In the genomic region with DNA sequence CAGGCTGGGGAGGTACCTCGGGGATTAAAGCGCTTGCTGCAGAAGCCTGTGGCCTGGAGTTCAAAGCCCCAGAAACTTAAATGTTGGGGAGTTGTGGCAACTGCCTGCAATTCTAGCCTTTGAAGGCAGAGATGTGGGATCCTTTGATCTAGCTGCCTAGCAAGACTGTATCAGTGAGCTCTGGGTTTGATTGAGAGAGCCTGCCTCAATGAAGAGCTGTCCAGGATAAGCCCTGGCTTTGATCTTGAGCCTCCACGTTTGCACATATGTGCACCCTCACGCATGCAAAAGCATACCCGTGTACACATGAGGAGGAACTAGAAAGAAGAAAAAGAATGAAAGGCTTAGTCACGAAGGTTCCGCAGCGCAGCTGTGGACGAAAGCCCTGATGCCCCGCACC, we compare ENCODE assay signal across 13 mouse cellular contexts. TPM values are rescaled to one million over a fixed set of nuclear protein-coding genes. Genes with fewer than 3 reads are reported as not detected.
DNase-seq lines count a peak whose midpoint lies in the region; ATAC-seq and TF ChIP-seq lines count a peak whose summit lies in the region.
"Had no signal": no experiment of that assay in that cellular context is flagged by ENCODE, and none has a peak within 500 bp of the region (broad histone marks: within the 10 kb centered on the region; RNA-seq: fewer than 3 reads in every experiment).

No protein-coding gene starts in this region.

- no peak overlapping the region for H3K27ac ChIP-seq in embryonic facial prominence, embryonic 14.5 days (replicated peaks; ENCODE audit: low read depth, low read length)
- H3K27ac ChIP-seq in midbrain, postnatal 0 days (ENCODE audit: low read depth, low read length) = no peak overlapping the region
- H3K27ac ChIP-seq: gastrocnemius, adult 2 months had no signal

- H3K4me1 ChIP-seq in E14TG2a.4 (replicated peaks; ENCODE audit: low read depth, low read length) = peaks cover 24% of the 10 kb centered on the region
- H3K4me1 ChIP-seq in embryonic facial prominence, embryonic 14.5 days (ENCODE audit: control insufficient read depth, insufficient read depth, low read length) = no peaks in the 10 kb centered on the region
- no peaks in the 10 kb centered on the region for H3K4me1 ChIP-seq in midbrain, postnatal 0 days (ENCODE audit: insufficient read depth, low read length)

- WGBS in embryonic facial prominence, embryonic 14.5 days = 61% methylated on average over 10 of the region's 10 CpGs
- WGBS in midbrain, postnatal 0 days = 48% methylated on average over 10 of the region's 10 CpGs

- no peaks in the 10 kb centered on the region for H3K36me3 ChIP-seq in E14TG2a.4 (ENCODE audit: insufficient read depth, low read length)
- no peaks in the 10 kb centered on the region for H3K36me3 ChIP-seq in embryonic facial prominence, embryonic 14.5 days (ENCODE audit: control insufficient read depth, insufficient read depth, low read length)
- H3K36me3 ChIP-seq in midbrain, postnatal 0 days (ENCODE audit: insufficient read depth, low read length) = no peaks in the 10 kb centered on the region
- H3K36me3 ChIP-seq: heart, embryonic 12.5 days had no signal

- peak overlapping the region; percentile 68 for H3K4me3 ChIP-seq in E14TG2a.4 (replicated peaks; ENCODE audit: low read length)
- H3K4me3 ChIP-seq in embryonic facial prominence, embryonic 14.5 days (ENCODE audit: low read depth, low read length) = no peak overlapping the region
- no peak overlapping the region for H3K4me3 ChIP-seq in midbrain, postnatal 0 days (ENCODE audit: low read depth, low read length)
- H3K4me3 ChIP-seq: gastrocnemius, adult 2 months; heart, embryonic 12.5 days; megakaryocyte, embryonic 14.5 days had no signal

- no peak overlapping the region for H3K4me2 ChIP-seq in embryonic facial prominence, embryonic 14.5 days (ENCODE audit: low read depth, low read length)
- H3K4me2 ChIP-seq in midbrain, postnatal 0 days (ENCODE audit: low read depth, low read length, poor library complexity, severe bottlenecking) = no peak overlapping the region
- H3K4me2 ChIP-seq: heart, embryonic 12.5 days had no signal

- H3K9me3 ChIP-seq in E14TG2a.4 (ENCODE audit: low read length) = no peaks in the 10 kb centered on the region
- no peaks in the 10 kb centered on the region for H3K9me3 ChIP-seq in embryonic facial prominence, embryonic 14.5 days (ENCODE audit: control insufficient read depth, low read length)
- H3K9me3 ChIP-seq in midbrain, postnatal 0 days (ENCODE audit: low read length) = no peaks in the 10 kb centered on the region
- H3K9me3 ChIP-seq: heart, embryonic 12.5 days; megakaryocyte, embryonic 14.5 days had no signal

- ATAC-seq in embryonic facial prominence, embryonic 14.5 days (ENCODE audit: low read depth) = no peak
- 0 out of 2 replicates have a peak, but pooled peaks have one; percentile 52 for ATAC-seq in midbrain, postnatal 0 days (ENCODE audit: low FRiP score)
- ATAC-seq: inflammation-experienced regulatory T-cells, adult 6 months had no signal

- H3K27me3 ChIP-seq in E14TG2a.4 (ENCODE audit: insufficient read depth, low read length) = no peaks in the 10 kb centered on the region
- no peaks in the 10 kb centered on the region for H3K27me3 ChIP-seq in embryonic facial prominence, embryonic 14.5 days (replicated peaks; ENCODE audit: control insufficient read depth, insufficient read depth, low read length)
- no peaks in the 10 kb centered on the region for H3K27me3 ChIP-seq in midbrain, postnatal 0 days (ENCODE audit: insufficient read depth, low read length)
- H3K27me3 ChIP-seq: heart, embryonic 12.5 days had no signal

- H3K9ac ChIP-seq in embryonic facial prominence, embryonic 14.5 days (ENCODE audit: low read depth, low read length) = no peak overlapping the region
- no peak overlapping the region for H3K9ac ChIP-seq in midbrain, postnatal 0 days (replicated peaks; ENCODE audit: low read length, poor library complexity, severe bottlenecking)
- H3K9ac ChIP-seq: heart, embryonic 12.5 days had no signal

- DNase-seq in embryo, embryonic 10 days (ENCODE audit: low spot score) = peak; percentile 51
- DNase-seq in embryo, embryonic 9.5 days (ENCODE audit: extremely low spot score) = no peak
- peak; percentile 42 for DNase-seq in embryonic facial prominence, embryonic 14.5 days (ENCODE audit: low spot score)
- DNase-seq in midbrain, postnatal 0 days (ENCODE audit: low spot score) = peak; percentile 48
- no peak for DNase-seq in spleen, postnatal 10 days (ENCODE audit: low spot score in 2 of 2)
- no peak for DNase-seq in ovary, postnatal 14 days (ENCODE audit: low spot score)
- DNase-seq in urinary bladder, postnatal 36 days (ENCODE audit: low spot score in 2 of 2) = no peak
- DNase-seq: cerebellum, postnatal 10 days; gastrocnemius, adult 2 months had no signal

- TF ChIP-seq CTCF in E14TG2a.4 (conservative IDR thresholded peaks at IDR 0.05; ENCODE audit: low read length) = no peak
- TF ChIP-seq CTCF in midbrain, postnatal 0 days (IDR thresholded peaks at IDR 0.05) = no peak

RNA-seq across cellular contexts. Expression of a gene that starts 31.5 kb away (rescaled TPM):
- polyA plus RNA-seq in embryonic facial prominence, embryonic 14.5 days (2014; fragmentation: Nextera tagmentation; extraction: Ambion mirVana) = 1,154 and 1,326 TPM in 2 replicates
- 1,269 and 1,609 TPM in 2 replicates for total RNA-seq in midbrain, postnatal 0 days (2014; rRNA removed)
- 6,261 and 6,359 TPM in 2 replicates for polyA plus RNA-seq in midbrain, postnatal 0 days (2015; fragmentation: Nextera tagmentation; extraction: Ambion mirVana)

RNA-seq across cellular contexts. Expression of a gene that starts 40.5 kb away (rescaled TPM):
- polyA plus RNA-seq in embryonic facial prominence, embryonic 14.5 days (2014; fragmentation: Nextera tagmentation; extraction: Ambion mirVana) = 11.8 and 12.5 TPM in 2 replicates
- total RNA-seq in midbrain, postnatal 0 days (2014; rRNA removed) = 8.3 and 11.6 TPM in 2 replicates
- 5.7 and 6.7 TPM in 2 replicates for polyA plus RNA-seq in midbrain, postnatal 0 days (2015; fragmentation: Nextera tagmentation; extraction: Ambion mirVana)

RNA-seq across cellular contexts. Expression of a gene that starts 53.0 kb away (rescaled TPM):
- polyA plus RNA-seq in embryonic facial prominence, embryonic 14.5 days (2014; fragmentation: Nextera tagmentation; extraction: Ambion mirVana) = 3.1 and 3.6 TPM in 2 replicates
- total RNA-seq in midbrain, postnatal 0 days (2014; rRNA removed) = 2.1 and 2.2 TPM in 2 replicates
- polyA plus RNA-seq in midbrain, postnatal 0 days (2015; fragmentation: Nextera tagmentation; extraction: Ambion mirVana) = 0.79 and 1.2 TPM in 2 replicates

RNA-seq across cellular contexts. Expression of a gene that starts 59.8 kb away (rescaled TPM):
- polyA plus RNA-seq in embryonic facial prominence, embryonic 14.5 days (2014; fragmentation: Nextera tagmentation; extraction: Ambion mirVana) = 2.0 and 2.3 TPM in 2 replicates
- total RNA-seq in midbrain, postnatal 0 days (2014; rRNA removed) = 69.2 and 97.8 TPM in 2 replicates
- 38.9 and 41.3 TPM in 2 replicates for polyA plus RNA-seq in midbrain, postnatal 0 days (2015; fragmentation: Nextera tagmentation; extraction: Ambion mirVana)

Comparison
In these comparisons a context has a peak if more than half of its experiments do, and no peak if none do; other contexts are left out.
1. DNase-seq: peak in embryo, embryonic 10 days (single experiment), embryonic facial prominence, embryonic 14.5 days (single experiment) and midbrain, postnatal 0 days (single experiment); none in embryo, embryonic 9.5 days (single experiment), spleen, postnatal 10 days (0 of 2), ovary, postnatal 14 days (single experiment) and urinary bladder, postnatal 36 days (0 of 2).